Mouse (Mus musculus): ENCODE data around the gene 4930562C15Rik. TPM values are rescaled to one million over a fixed set of nuclear protein-coding genes. Genes with fewer than 3 reads are reported as not detected.
A peak's percentile ranks its signal among the peaks of the same experiment; 100 is the strongest.

Gene 4930562C15Rik
- total RNA-seq, 2 experiments from 2014 or later, result 0.14 TPM; not detected in 1

- no peak for DNase-seq
- intact Hi-C loops (cut with DNase I), result loop anchor here (2.0 to 5.0 kb wide), 4 partner anchors 15 to 125 kb away; partner anchors contain the start of gene Mgrn1
Observed at GRCm38 (mm10) chr16:4912074-4912648, 76.9 kb downstream of the 4930562C15Rik start.

GRCm38 (mm10) chr16:4912907-4913782 is 77.9 kb downstream of the 4930562C15Rik start:
- DNase-seq, result peak in 1 of 2 experiments; percentile 24
- intact Hi-C loops (cut with DNase I), result loop anchor here (2.0 to 5.0 kb wide), 4 partner anchors 16 to 126 kb away; partner anchors contain the start of gene Mgrn1

GRCm38 (mm10) chr16:4913783-4914735 is 78.8 kb downstream of the 4930562C15Rik start:
- peak; percentile 86 to 92 for DNase-seq
- intact Hi-C loops (cut with DNase I), result loop anchor here (2.0 to 5.0 kb wide), 4 partner anchors 17 to 127 kb away; partner anchors contain the start of gene Mgrn1

- DNase-seq, result no peak
- intact Hi-C loops (cut with DNase I), result no loop called here
Observed at GRCm38 (mm10) chr16:4915931-4916330, 80.7 kb downstream of the 4930562C15Rik start.

- no peak for DNase-seq
- intact Hi-C loops (cut with DNase I), result no loop called here
Observed at GRCm38 (mm10) chr16:4916608-4917007, 81.4 kb downstream of the 4930562C15Rik start.

Other genes with a start within 250 kb of the 4930562C15Rik start
- 10 to 100 TPM; 20.8 to 23.0 TPM for gene Glis2, start 240.7 kb upstream of the 4930562C15Rik start, total RNA-seq (2021)
- gene Pam16, start 210.4 kb upstream of the 4930562C15Rik start, total RNA-seq (2021), result 100 to 1,000 TPM; 119 to 137 TPM
- gene Vasn, start 195.5 kb upstream of the 4930562C15Rik start, total RNA-seq (2021), result 10 to 100 TPM; 12.1 to 14.7 TPM
- 100 to 1,000 TPM; 121 to 123 TPM for gene Dnaja3, start 195.4 kb upstream of the 4930562C15Rik start, total RNA-seq (2021)
- 10 to 100 TPM; 20.6 to 20.7 TPM for gene Coro7, start 155.6 kb upstream of the 4930562C15Rik start, total RNA-seq (2021)
- 1 to 10 TPM; 3.2 to 4.5 TPM for gene Nmral1, start 116.1 kb upstream of the 4930562C15Rik start, total RNA-seq (2021)
- 10 to 100 TPM; 70.5 to 71.1 TPM for gene Hmox2, start 109.1 kb upstream of the 4930562C15Rik start, total RNA-seq (2021)
- gene Cdip1, start 45.1 kb upstream of the 4930562C15Rik start, total RNA-seq (2021), result 10 to 100 TPM; 78.8 to 81.3 TPM
- 10 to 100 TPM; 21.3 to 23.1 TPM for gene Ubald1, start 44.9 kb downstream of the 4930562C15Rik start, total RNA-seq (2021)
- 100 to 1,000 TPM; 151 to 161 TPM for gene Mgrn1, start 50.8 kb downstream of the 4930562C15Rik start, total RNA-seq (2021)
- 10 to 100 TPM; 31.4 to 32.3 TPM for gene Nudt16l1, start 103.3 kb downstream of the 4930562C15Rik start, total RNA-seq (2021)
- gene Anks3, start 128.8 kb downstream of the 4930562C15Rik start, total RNA-seq (2021), result 10 to 100 TPM; 15.3 to 16.3 TPM
- gene Sept12, start 162.4 kb downstream of the 4930562C15Rik start, total RNA-seq (2021), result not detected
- gene Smim22, start 171.9 kb downstream of the 4930562C15Rik start, total RNA-seq (2021), result not detected
- 10 to 100 TPM; 22.8 to 24.8 TPM for gene Rogdi, start 178.1 kb downstream of the 4930562C15Rik start, total RNA-seq (2021)
- gene Glyr1, start 214.4 kb downstream of the 4930562C15Rik start, total RNA-seq (2021), result 10 to 100 TPM; 50.9 to 51.0 TPM
- 10 to 100 TPM; 32.9 to 34.6 TPM for gene Ubn1, start 214.6 kb downstream of the 4930562C15Rik start, total RNA-seq (2021)

Measured in heart, postnatal 14 days (tissue).